Mouse (Mus musculus) stomach, postnatal 0 days (tissue): Measurements from ENCODE around the gene Rnf220. TPM values are rescaled to one million over a fixed set of nuclear protein-coding genes. Genes with fewer than 3 reads are reported as not detected.

ENCODE experiments used
- ATAC-seq: fragments of 200-750 bp; cut with Nextera tagmentation; 2 replicates; pipeline ENCODE4 v1.8.0; 2017; ENCODE audit not compliant: low FRiP score, low TSS enrichment
- DNase-seq: peaks from one replicate; pipeline ENCODE4 v3.0.0-alpha.2; 2016; ENCODE audit warnings: low spot score
- H3K27ac ChIP-seq: fragments of 300-500 bp; sonication (generic); replicated peaks from 2 replicates; pipeline ENCODE4 v1.5.1; 2014; ENCODE audit warnings: mild to moderate bottlenecking, control low read depth
- H3K27me3 ChIP-seq: fragments of 300-500 bp; sonication (generic); 2 replicates; pipeline ENCODE4 v1.6.1; 2014; ENCODE audit warnings: low read length; ENCODE audit not compliant: control insufficient read depth, insufficient read depth
- H3K36me3 ChIP-seq: fragments of 300-500 bp; sonication (generic); 2 replicates; pipeline ENCODE4 v1.6.1; 2014; ENCODE audit warnings: low read length, mixed read lengths; ENCODE audit not compliant: control insufficient read depth, insufficient read depth
- H3K4me1 ChIP-seq: fragments of 300-500 bp; sonication (generic); replicated peaks from 2 replicates; pipeline ENCODE4 v1.6.1; 2014; ENCODE audit warnings: antibody characterized with exemption; ENCODE audit not compliant: control insufficient read depth, insufficient read depth
- H3K4me2 ChIP-seq: fragments of 300-500 bp; sonication (generic); replicated peaks from 2 replicates; pipeline ENCODE4 v1.6.1; 2014; ENCODE audit warnings: low read depth, mild to moderate bottlenecking, control low read depth, moderate library complexity
- H3K4me3 ChIP-seq: fragments of 300-500 bp; sonication (generic); 2 replicates; pipeline ENCODE4 v1.5.1; 2014; ENCODE audit warnings: low read depth, low read length, control low read depth
- H3K9ac ChIP-seq: fragments of 300-500 bp; sonication (generic); 2 replicates; pipeline ENCODE4 v1.6.1; 2014; ENCODE audit warnings: mild to moderate bottlenecking, low read length, control low read depth, mixed read lengths
- H3K9me3 ChIP-seq: fragments of 300-500 bp; sonication (generic); 2 replicates; pipeline ENCODE4 v1.6.1; 2016; ENCODE audit warnings: low read length; ENCODE audit not compliant: control insufficient read depth
- CTCF ChIP-seq: IDR thresholded peaks from 2 replicates; pipeline ENCODE4 v1.5.1; 2016; ENCODE audit warnings: antibody characterized with exemption, low read depth, mild to moderate bottlenecking, moderate library complexity
- EP300 ChIP-seq: optimal IDR thresholded peaks from 2 replicates; pipeline ENCODE3; 2016; ENCODE audit warnings: antibody characterized with exemption
- WGBS: fragments of 180-500 bp; shearing (Covaris S2); extraction: QIAGEN DNeasy Blood & Tissue Kit; methylation state at CpG from one replicate; pipeline ENCODE4 v1.1.7; 2014; 5-methylcytosine and 5-hydroxymethylcytosine counted together
- polyA plus RNA-seq: library from polyadenylated mRNA; unstranded; fragments of >200 nt; fragmentation: Nextera tagmentation; extraction: Ambion mirVana; gene quantifications from 2 replicates; pipeline ENCODE4 v1.2.1, GENCODE M21; 2015

The Rnf220 gene
- polyA plus RNA-seq, 1 experiment from 2014 or later = 33.0 TPM

- Histone ChIP-seq H3K27ac (no peak overlapping the region), H3K4me2 (no peak overlapping the region), H3K9ac (0 out of 2 replicates have a peak overlapping the region, but pooled peaks have one; percentile 8), H3K9me3 (no peaks in the 10 kb centered on the region), H3K4me3 (no peak overlapping the region), H3K36me3 (no peaks in the 10 kb centered on the region), H3K27me3 (no peaks in the 10 kb centered on the region), H3K4me1 (peaks cover 4% of the 10 kb centered on the region; the same call in 1 of the 2 replicates)
- DNase-seq = no peak
- no peak for ATAC-seq
- WGBS = 70% methylated on average over 5 of the region's 5 CpGs
- TF ChIP-seq CTCF (no peak), EP300 (no peak)
Measured at GRCm38 (mm10) chr4:117254017-117254627, 242.7 kb downstream of the Rnf220 start.

- H3K36me3 ChIP-seq = no peaks in the 10 kb centered on the region
- no peaks in the 10 kb centered on the region for H3K27me3 ChIP-seq
- no peaks in the 10 kb centered on the region for H3K9me3 ChIP-seq
- no peak overlapping the region for H3K4me3 ChIP-seq
- no peak for ATAC-seq
- WGBS = 47% methylated on average over 12 of the region's 12 CpGs
- 0 out of 2 replicates have a peak overlapping the region, but pooled peaks have one; percentile 45 for H3K27ac ChIP-seq
- peak overlapping the region; percentile 78; the same call in 1 of the 2 replicates for H3K4me2 ChIP-seq
- H3K4me1 ChIP-seq = peaks cover 4% of the 10 kb centered on the region; the same call in 1 of the 2 replicates
- no peak for DNase-seq
- no peak overlapping the region for H3K9ac ChIP-seq
- TF ChIP-seq EP300 (no peak), CTCF (no peak)
Measured at GRCm38 (mm10) chr4:117253218-117254016, 243.4 kb downstream of the Rnf220 start.

GRCm38 (mm10) chr4:117252755-117253154, 244.1 kb downstream of the Rnf220 start:
- ATAC-seq = no peak
- H3K27ac ChIP-seq = peak overlapping the region; percentile 45; the same call in 1 of the 2 replicates
- WGBS = 78% methylated on average over 5 of the region's 5 CpGs
- H3K4me2 ChIP-seq = peak overlapping the region; percentile 78
- no peaks in the 10 kb centered on the region for H3K9me3 ChIP-seq
- H3K36me3 ChIP-seq = no peaks in the 10 kb centered on the region
- no peak for TF ChIP-seq EP300
- TF ChIP-seq CTCF = no peak
- H3K4me3 ChIP-seq = 0 out of 2 replicates have a peak overlapping the region, but pooled peaks have one; percentile 71
- no peaks in the 10 kb centered on the region for H3K27me3 ChIP-seq
- DNase-seq = no peak
- H3K9ac ChIP-seq = no peak overlapping the region
- H3K4me1 ChIP-seq = peaks cover 4% of the 10 kb centered on the region; the same call in 1 of the 2 replicates

- no peaks in the 10 kb centered on the region for H3K36me3 ChIP-seq
- TF ChIP-seq EP300 (no peak), CTCF (no peak)
- peak overlapping the region; percentile 71 for H3K4me3 ChIP-seq
- H3K4me1 ChIP-seq = peaks cover 4% of the 10 kb centered on the region; the same call in 1 of the 2 replicates
- H3K9ac ChIP-seq = peak overlapping the region; percentile 80
- H3K27ac ChIP-seq = peak overlapping the region; percentile 91
- no peaks in the 10 kb centered on the region for H3K27me3 ChIP-seq
- peak; percentile 48; the same call in 1 of the 2 replicates for ATAC-seq
- WGBS = 13% methylated on average over 5 of the region's 5 CpGs
- H3K4me2 ChIP-seq = peak overlapping the region; percentile 78
- no peak for DNase-seq
- no peaks in the 10 kb centered on the region for H3K9me3 ChIP-seq
Measured at GRCm38 (mm10) chr4:117252351-117252750, 244.5 kb downstream of the Rnf220 start.

GRCm38 (mm10) chr4:117251801-117252316, 245.0 kb downstream of the Rnf220 start, which contains the start of the genes Tmem53 and Armh1:
TSS of gene Tmem53 (plus strand) at chr4:117251951.
TSS of gene Armh1 (minus strand) at chr4:117252125.
- peak within 1 kb of the TSS; percentile 91 for H3K27ac ChIP-seq
- peaks cover 4% of the 10 kb centered on the region; the same call in 1 of the 2 replicates for H3K4me1 ChIP-seq
- peak within 1 kb of the TSS; percentile 71 for H3K4me3 ChIP-seq
- under 1% methylated on average over 32 of the region's 43 CpGs for WGBS
- H3K9ac ChIP-seq = peak within 1 kb of the TSS; percentile 80
- TF ChIP-seq CTCF (no peak), EP300 (no peak)
- H3K4me2 ChIP-seq = peak within 1 kb of the TSS; percentile 78
- ATAC-seq = peak; percentile 98
- no peaks in the 10 kb centered on the region for H3K36me3 ChIP-seq
- no peaks in the 10 kb centered on the region for H3K9me3 ChIP-seq
- peak; percentile 96 for DNase-seq
- no peaks in the 10 kb centered on the region for H3K27me3 ChIP-seq
